Mouse (Mus musculus) megakaryocyte, embryonic 14.5 days (primary cell): Measurements from ENCODE around the gene Slc25a21.

ENCODE experiments used
- FLI1 ChIP-seq: IDR thresholded peaks from 2 replicates; pipeline ENCODE4 v1.6.1; 2012; ENCODE audit warnings: low read length, inconsistent platforms, mixed read lengths
- GATA1 ChIP-seq: IDR thresholded peaks from 3 replicates; pipeline ENCODE4 v1.6.1; 2012; ENCODE audit warnings: mixed read lengths, low read length, inconsistent platforms, borderline replicate concordance

DNA sequence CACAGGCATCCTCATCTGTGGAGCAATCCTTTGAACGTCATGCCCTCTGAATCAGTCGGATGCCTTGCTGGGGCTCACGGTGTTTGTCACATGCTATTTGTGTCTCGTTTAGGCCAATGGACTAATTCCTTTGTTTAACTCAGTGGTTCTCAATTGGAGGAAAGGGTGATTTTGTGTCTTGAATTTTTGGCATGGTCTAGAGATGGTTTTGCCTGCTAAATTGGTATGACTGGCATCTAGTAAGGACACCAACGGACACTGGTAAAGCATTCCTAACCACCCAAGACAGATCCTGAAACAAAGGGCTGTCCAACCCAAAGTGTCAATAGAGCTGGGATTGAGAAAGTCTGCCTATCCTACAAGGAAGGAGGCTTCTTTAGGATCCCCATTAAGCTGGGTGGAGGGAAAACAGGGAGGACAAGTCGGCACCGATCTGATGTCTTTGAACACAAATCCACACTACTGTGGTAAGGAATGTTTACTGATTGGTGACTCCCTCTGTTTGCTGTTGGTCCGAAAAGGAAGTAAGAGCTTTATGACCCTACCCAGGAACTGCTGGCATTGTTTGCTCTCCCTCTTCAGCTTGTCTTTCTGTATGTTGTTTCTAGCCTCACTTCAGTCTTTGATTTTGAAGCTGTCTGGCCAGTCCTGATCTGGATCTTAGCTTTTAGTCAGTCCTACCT, 294.4 kb downstream of the Slc25a21 start:
- no peak for TF ChIP-seq GATA1
- TF ChIP-seq FLI1: no peak
